Mouse (Mus musculus) heart, embryonic 15.5 days (tissue): ENCODE results near the gene Pgghg. TPM values are rescaled to one million over a fixed set of nuclear protein-coding genes. Genes with fewer than 3 reads are reported as not detected.

Source experiments
- ATAC-seq: fragments of 200-750 bp; cut with Nextera tagmentation; replicated peaks from 2 replicates; pipeline ENCODE4 v1.8.0; 2017; ENCODE audit warnings: low read depth, moderate TSS enrichment; ENCODE audit not compliant: insufficient number of reproducible peaks, insufficient read depth, low FRiP score
- H3K27ac ChIP-seq: fragments of 300-500 bp; sonication (generic); 2 replicates; pipeline ENCODE4 v1.5.1; 2015; ENCODE audit warnings: mild to moderate bottlenecking, inconsistent platforms
- H3K27me3 ChIP-seq: fragments of 300-500 bp; sonication (generic); 2 replicates; pipeline ENCODE4 v1.6.1; 2015; ENCODE audit warnings: inconsistent platforms
- H3K36me3 ChIP-seq: fragments of 300-500 bp; sonication (generic); 2 replicates; pipeline ENCODE4 v1.6.1; 2015; ENCODE audit warnings: mild to moderate bottlenecking, inconsistent platforms
- H3K4me1 ChIP-seq: fragments of 300-500 bp; sonication (generic); replicated peaks from 2 replicates; pipeline ENCODE4 v1.6.1; 2015; ENCODE audit warnings: inconsistent platforms
- H3K4me2 ChIP-seq: fragments of 300-500 bp; sonication (generic); 2 replicates; pipeline ENCODE4 v1.6.1; 2015; ENCODE audit warnings: inconsistent platforms, mild to moderate bottlenecking, moderate library complexity
- H3K4me3 ChIP-seq: fragments of 300-500 bp; sonication (generic); 2 replicates; pipeline ENCODE4 v1.5.1; 2015; ENCODE audit warnings: mild to moderate bottlenecking, inconsistent platforms
- H3K9ac ChIP-seq: fragments of 300-500 bp; sonication (generic); 2 replicates; pipeline ENCODE4 v1.6.1; 2015; ENCODE audit warnings: mild to moderate bottlenecking, inconsistent platforms
- H3K9me3 ChIP-seq: fragments of 300-500 bp; sonication (generic); replicated peaks from 2 replicates; pipeline ENCODE4 v1.6.1; 2016; ENCODE audit warnings: inconsistent platforms
- WGBS: fragments of 180-500 bp; shearing (Covaris S2); methylation state at CpG from one replicate; pipeline ENCODE4 v1.1.7; 2015; ENCODE audit warnings: mixed read lengths; 5-methylcytosine and 5-hydroxymethylcytosine counted together
- polyA plus RNA-seq: library from polyadenylated mRNA; unstranded; fragments of >200 nt; fragmentation: Nextera tagmentation; extraction: Ambion mirVana; gene quantifications from 2 replicates; pipeline ENCODE4 v1.2.1, GENCODE M21; 2015

Gene Pgghg
- polyA plus RNA-seq, 1 experiment from 2014 or later: 9.3 TPM

DNA sequence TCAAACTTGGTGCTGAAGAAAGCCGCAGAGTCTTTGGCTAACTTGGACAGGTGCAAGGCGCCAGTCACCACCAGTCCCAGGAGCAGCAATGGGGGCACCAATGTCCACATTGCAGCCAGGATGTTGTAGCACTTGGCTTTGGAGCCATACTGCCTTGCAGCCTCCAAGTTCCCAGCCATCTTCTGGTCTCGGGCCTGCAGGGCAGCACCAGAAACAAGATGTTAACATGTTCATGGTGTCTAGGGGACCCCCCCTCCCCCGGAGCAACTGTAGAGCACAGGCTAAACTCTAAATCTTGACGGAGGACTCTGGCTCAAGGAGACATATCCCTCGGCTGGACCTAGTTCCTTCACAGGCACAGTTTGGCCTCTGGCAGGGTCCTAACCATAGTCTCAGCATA is 8.1 kb downstream of the Pgghg start:
- Histone ChIP-seq H3K4me3 (no peak overlapping the region), H3K27me3 (no peaks in the 10 kb centered on the region), H3K4me1 (peaks cover 58% of the 10 kb centered on the region), H3K9ac (no peak overlapping the region), H3K9me3 (no peaks in the 10 kb centered on the region), H3K36me3 (peaks cover 12% of the 10 kb centered on the region; the same call in 1 of the 2 replicates), H3K4me2 (no peak overlapping the region), H3K27ac (no peak overlapping the region)
- 82% methylated on average over 6 of the region's 6 CpGs for WGBS
- no peak for ATAC-seq

DNA sequence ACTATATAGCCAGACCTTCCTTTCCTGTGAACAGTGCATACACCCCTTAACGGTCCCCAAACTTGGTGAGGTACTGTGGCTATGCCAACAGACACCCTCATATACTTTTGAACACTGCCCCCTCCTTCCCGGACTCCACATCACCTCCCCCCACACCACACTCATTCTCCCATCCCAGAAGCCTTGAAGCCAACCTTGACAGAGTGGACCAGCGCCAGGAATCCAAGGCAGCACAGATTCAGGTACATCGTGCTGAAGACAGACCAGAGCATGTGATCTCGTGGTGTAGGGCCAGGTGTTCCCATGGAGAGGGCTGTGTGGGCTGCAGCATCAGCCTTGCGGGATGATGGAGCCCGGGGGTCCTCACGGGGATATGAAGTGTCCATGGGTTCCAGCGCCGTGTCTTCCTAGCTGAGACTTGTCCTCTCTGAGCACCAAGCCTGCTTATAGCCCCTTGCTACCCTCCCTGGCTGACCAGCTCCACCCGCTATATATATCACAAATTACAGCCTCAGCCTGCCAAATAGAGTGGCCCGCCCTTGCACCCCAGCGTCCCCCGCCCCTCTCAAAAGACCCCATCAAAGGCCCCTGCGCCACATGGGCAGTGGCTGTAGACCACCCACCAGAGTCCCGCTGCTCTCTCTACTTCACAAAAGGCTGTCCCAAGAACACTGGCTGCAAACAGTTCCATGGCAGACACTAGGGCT is 8.8 kb downstream of the Pgghg start, which contains the start of gene Ifitm5:
Gene Ifitm5, minus strand, starts transcription at position 468 of the 707 bp plus-strand sequence.
- Histone ChIP-seq H3K9ac (no peak within 1 kb of the TSS), H3K4me2 (peak within 1 kb of the TSS; percentile 26; the same call in 1 of the 2 replicates), H3K9me3 (no peaks in the 10 kb centered on the region), H3K27me3 (no peaks in the 10 kb centered on the region), H3K27ac (peak within 1 kb of the TSS; percentile 71), H3K36me3 (peaks cover 12% of the 10 kb centered on the region; the same call in 1 of the 2 replicates), H3K4me1 (peaks cover 64% of the 10 kb centered on the region), H3K4me3 (no peak within 1 kb of the TSS)
- 85% methylated on average over 16 of the region's 16 CpGs for WGBS
- no peak for ATAC-seq

DNA sequence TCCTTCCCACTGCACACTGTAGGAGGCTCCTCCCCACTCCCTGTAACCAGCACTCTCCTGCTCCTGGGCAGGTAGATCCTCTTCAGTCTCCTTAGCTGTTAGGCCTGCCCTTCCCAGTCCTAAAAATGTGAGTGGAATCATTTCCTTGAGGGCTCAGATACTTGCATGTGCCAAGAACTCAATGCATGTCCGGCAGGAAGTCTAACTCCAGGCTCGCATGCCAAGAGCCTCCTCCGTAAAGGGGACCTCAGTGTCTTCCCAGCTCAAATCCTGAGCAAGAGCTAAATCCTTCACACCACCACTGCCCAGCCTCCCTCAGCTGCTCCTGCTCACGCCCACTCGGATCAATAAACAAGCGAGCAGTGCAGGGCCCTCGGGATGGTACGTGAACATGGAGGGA is 9.9 kb downstream of the Pgghg start:
- Histone ChIP-seq H3K9ac (no peak overlapping the region), H3K36me3 (peaks cover 6% of the 10 kb centered on the region; the same call in 1 of the 2 replicates), H3K4me1 (peaks cover 71% of the 10 kb centered on the region), H3K9me3 (no peaks in the 10 kb centered on the region), H3K4me2 (peak overlapping the region; percentile 26; the same call in 1 of the 2 replicates), H3K27ac (peak overlapping the region; percentile 71), H3K4me3 (no peak overlapping the region), H3K27me3 (no peaks in the 10 kb centered on the region)
- ATAC-seq: no peak
- WGBS: 47% methylated on average over 8 of the region's 8 CpGs

DNA sequence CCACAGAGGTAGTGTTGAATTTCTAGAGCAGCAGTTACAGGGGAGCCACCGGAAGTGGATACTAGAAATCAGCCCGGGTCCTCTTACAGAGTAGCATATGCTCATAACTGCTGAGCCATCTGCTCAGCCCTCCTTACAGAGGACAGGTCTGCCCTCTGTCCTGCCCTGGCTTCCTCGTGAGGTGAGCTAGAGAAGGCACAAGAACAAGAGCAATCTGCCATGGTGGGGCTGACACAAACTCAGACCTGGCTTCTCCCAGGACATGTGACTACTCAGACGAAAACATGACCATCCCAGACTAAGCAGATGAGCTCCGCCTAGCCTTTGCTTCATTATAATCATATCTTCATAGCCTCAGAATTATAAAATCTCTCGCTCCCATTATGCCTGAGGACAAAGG is 10.6 kb downstream of the Pgghg start:
- Histone ChIP-seq H3K9me3 (no peaks in the 10 kb centered on the region), H3K4me1 (peaks cover 72% of the 10 kb centered on the region), H3K27ac (peak overlapping the region; percentile 71; the same call in 1 of the 2 replicates), H3K27me3 (no peaks in the 10 kb centered on the region), H3K9ac (no peak overlapping the region), H3K4me3 (no peak overlapping the region), H3K36me3 (no peaks in the 10 kb centered on the region; the same call in 1 of the 2 replicates), H3K4me2 (no peak overlapping the region)
- 63% methylated on average over 6 of the region's 6 CpGs for WGBS
- no peak for ATAC-seq

DNA sequence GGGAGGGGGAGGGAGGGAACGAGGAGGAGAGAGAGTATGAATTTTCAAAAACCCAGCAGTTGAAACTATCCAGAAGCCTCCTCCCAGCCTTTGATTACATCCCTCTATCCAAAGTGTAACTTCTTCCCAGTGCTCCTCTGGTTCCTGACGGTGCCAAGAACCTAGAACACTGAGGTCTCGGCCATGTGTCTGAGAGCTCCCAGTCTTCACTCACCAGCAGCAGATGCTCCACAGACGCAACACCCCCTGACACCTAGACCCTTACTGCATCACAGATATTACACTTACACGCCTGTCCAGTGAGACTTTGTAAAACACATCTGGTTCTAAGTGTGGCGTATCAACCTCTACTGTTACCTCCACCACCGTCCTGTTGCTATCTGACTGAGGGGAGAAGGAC is 11.2 kb downstream of the Pgghg start:
- Histone ChIP-seq H3K27ac (no peak overlapping the region), H3K9ac (no peak overlapping the region), H3K36me3 (no peaks in the 10 kb centered on the region; the same call in 1 of the 2 replicates), H3K4me2 (0 out of 2 replicates have a peak overlapping the region, but pooled peaks have one; percentile 66), H3K4me3 (no peak overlapping the region), H3K27me3 (no peaks in the 10 kb centered on the region), H3K9me3 (no peaks in the 10 kb centered on the region), H3K4me1 (peaks cover 68% of the 10 kb centered on the region)
- no peak for ATAC-seq
- WGBS: 58% methylated on average over 7 of the region's 7 CpGs

DNA sequence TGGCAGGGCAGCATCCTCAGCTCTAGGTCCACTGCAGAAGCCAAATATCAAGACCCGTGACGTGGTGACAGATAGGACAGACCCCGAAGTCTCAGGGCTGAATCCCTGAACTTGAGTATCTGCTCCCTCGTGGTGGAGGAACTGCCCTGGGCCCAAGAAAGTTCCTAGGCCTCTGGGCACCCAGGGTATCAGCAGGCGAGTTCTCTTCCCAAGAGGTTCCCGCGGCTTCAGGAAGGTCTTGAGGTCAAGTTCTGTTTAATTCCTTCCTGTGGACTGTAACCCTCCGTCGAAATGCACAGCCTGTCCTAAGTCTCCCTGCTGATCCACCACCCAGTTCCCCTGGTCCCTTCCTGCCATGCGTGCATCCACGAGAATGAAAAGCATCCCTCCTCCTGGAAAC is 11.9 kb downstream of the Pgghg start:
- no peak for ATAC-seq
- no peak overlapping the region for H3K27ac ChIP-seq
- no peaks in the 10 kb centered on the region; the same call in 1 of the 2 replicates for H3K36me3 ChIP-seq
- WGBS: 71% methylated on average over 11 of the region's 11 CpGs
- no peaks in the 10 kb centered on the region for H3K9me3 ChIP-seq
- H3K27me3 ChIP-seq: peaks cover 3% of the 10 kb centered on the region
- H3K4me3 ChIP-seq: peak overlapping the region; percentile 8; the same call in 1 of the 2 replicates
- H3K4me2 ChIP-seq: peak overlapping the region; percentile 66
- no peak overlapping the region for H3K9ac ChIP-seq
- H3K4me1 ChIP-seq: peaks cover 61% of the 10 kb centered on the region

DNA sequence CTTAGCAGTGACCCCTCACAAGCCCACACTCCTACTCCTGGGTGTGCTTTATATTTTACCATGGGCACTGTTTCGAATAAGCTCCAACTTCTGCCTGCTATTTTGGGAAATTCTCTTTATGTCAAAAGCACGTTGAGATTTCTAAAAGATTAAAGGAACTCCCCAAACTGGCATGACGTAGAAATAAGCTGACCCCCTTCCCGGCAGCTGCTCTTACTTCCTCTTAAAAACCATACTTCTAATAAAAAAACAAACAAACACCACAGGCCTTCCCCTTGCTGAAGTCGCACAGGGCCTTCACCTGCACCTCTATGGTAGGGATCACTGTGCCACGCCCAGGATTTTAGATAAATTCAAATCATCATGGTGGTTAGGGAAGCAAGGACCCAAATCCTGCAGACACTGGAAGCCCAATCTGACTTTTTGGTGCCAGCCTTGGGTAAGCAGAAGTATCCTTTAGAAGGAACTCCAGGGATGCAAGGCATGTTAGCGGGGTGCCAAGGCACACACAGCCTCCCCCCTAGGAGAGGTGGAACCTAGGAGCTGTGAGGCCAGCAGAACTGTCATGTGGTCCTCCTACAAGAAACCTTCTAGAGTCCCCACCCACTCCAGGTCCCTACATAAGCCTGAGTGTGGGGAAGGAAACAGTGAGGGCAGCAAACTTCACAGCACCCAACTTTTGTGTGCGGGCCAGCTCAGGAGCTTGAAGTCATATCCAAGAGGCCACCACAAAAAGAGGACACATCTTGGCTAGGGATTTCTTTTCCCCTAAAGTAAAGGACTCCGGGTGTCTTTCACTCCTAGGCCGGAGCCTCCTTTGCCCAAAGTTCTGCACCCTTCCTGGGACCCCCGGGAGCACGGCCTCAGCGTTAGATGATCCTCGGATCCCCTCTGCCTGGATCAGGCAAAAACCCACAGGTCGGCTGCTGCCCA is 12.9 kb downstream of the Pgghg start:
- ATAC-seq: no peak
- WGBS: 51% methylated on average over 15 of the region's 15 CpGs
- Histone ChIP-seq H3K4me2 (peak overlapping the region; percentile 66), H3K9me3 (no peaks in the 10 kb centered on the region), H3K9ac (peak overlapping the region; percentile 57), H3K27me3 (peaks cover 7% of the 10 kb centered on the region), H3K4me3 (peak overlapping the region; percentile 58), H3K36me3 (no peaks in the 10 kb centered on the region; the same call in 1 of the 2 replicates), H3K27ac (peak overlapping the region; percentile 90; the same call in 1 of the 2 replicates), H3K4me1 (peaks cover 59% of the 10 kb centered on the region)

DNA sequence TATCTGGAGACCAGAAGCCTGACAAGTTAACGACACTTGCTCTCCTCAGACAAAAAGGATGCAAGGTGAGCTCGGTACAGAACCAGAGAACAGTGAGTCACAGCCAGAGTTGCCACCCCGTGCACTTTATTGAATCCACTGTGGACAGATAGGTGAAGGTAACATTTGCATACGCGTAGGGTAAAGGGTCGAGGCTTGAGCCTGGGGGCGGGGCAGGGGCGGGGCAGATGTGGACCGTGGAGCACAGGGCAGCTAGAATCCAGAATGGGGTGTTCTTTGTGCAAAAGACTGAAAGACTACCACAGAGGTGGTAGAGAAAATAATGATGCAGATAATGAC is 13.5 kb downstream of the Pgghg start:
- peak overlapping the region; percentile 66 for H3K4me2 ChIP-seq
- WGBS: 5% methylated on average over 9 of the region's 9 CpGs
- no peaks in the 10 kb centered on the region for H3K9me3 ChIP-seq
- peak overlapping the region; percentile 58 for H3K4me3 ChIP-seq
- no peak for ATAC-seq
- H3K36me3 ChIP-seq: no peaks in the 10 kb centered on the region
- peak overlapping the region; percentile 57 for H3K9ac ChIP-seq
- peaks cover 7% of the 10 kb centered on the region for H3K27me3 ChIP-seq
- peak overlapping the region; percentile 90 for H3K27ac ChIP-seq
- H3K4me1 ChIP-seq: peaks cover 59% of the 10 kb centered on the region

DNA sequence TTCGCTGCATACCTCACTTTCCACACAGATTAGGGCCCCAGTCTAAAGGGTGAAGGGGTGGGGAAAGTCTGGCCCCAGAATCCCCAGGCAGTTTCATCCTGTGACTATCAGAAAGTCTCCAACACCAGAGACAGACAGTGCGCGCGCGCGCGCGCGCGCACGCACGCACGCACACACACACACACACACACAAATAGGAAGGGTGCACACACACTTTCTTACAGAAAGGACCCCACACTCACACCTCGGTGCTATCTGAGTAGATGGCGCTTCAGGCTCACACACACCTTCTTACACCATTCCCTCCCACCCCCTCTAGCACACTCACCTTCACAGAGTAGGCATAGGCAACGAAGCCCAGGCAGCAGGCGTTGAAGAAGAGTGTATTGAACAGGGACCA is 14.2 kb downstream of the Pgghg start:
- peaks cover 7% of the 10 kb centered on the region for H3K27me3 ChIP-seq
- peak overlapping the region; percentile 90 for H3K27ac ChIP-seq
- H3K36me3 ChIP-seq: no peaks in the 10 kb centered on the region
- H3K4me2 ChIP-seq: peak overlapping the region; percentile 66
- H3K9me3 ChIP-seq: no peaks in the 10 kb centered on the region
- H3K9ac ChIP-seq: peak overlapping the region; percentile 57
- peaks cover 52% of the 10 kb centered on the region for H3K4me1 ChIP-seq
- WGBS: 3% methylated on average over 17 of the region's 17 CpGs
- ATAC-seq: 0 out of 2 replicates have a peak, but pooled peaks have one; percentile 15
- H3K4me3 ChIP-seq: peak overlapping the region; percentile 58

DNA sequence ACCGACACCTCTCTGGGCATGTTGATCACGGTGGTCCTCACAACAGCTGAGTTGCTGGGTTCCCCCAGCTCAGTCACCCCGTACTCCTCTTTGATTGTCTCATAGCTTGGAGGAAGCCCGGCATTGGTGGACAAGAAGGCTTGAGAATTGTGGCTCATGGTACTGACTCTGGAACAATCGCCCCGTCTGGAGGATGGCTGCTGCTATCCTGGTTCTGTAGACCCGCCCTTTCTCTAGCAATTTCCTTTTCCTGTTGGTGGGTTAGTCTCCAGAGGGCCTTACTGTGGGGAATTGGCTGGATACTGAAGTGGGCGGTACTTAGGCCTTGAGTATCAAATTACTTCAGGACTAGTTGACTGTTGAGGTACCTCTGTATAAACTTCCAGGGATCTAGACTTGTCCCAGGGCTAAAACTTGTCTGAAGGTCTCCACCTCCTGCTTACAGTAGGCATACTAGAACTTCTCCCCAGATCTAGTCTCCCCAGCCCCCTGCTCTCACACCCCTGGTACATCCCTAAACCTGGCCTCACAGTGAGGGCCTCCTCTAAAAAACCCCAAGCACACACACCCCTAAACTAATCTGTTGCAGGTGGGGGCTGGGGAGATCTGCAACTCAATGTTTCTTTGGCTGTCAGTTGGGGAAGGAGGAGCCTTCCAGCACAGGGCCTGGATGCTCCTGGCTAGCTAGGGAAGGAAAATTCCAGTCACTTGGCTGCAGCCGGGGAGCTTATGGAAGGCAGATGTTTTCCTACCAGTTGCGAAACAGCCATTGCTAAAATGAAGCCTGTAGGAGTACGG is 14.8 kb downstream of the Pgghg start, which contains the start of the genes Gm45717 and Ifitm2:
Gene Gm45717, minus strand, starts transcription at position 180 of the 798 bp plus-strand sequence.
Gene Ifitm2, minus strand, starts transcription at position 230 of the 798 bp plus-strand sequence.
- Histone ChIP-seq H3K36me3 (no peaks in the 10 kb centered on the region), H3K27ac (peak within 1 kb of the TSS; percentile 90), H3K9ac (peak within 1 kb of the TSS; percentile 57), H3K27me3 (peaks cover 7% of the 10 kb centered on the region), H3K4me3 (peak within 1 kb of the TSS; percentile 58), H3K9me3 (no peaks in the 10 kb centered on the region), H3K4me2 (peak within 1 kb of the TSS; percentile 66), H3K4me1 (peaks cover 46% of the 10 kb centered on the region)
- ATAC-seq: peak; percentile 86
- WGBS: 8% methylated on average over 11 of the region's 11 CpGs
